Mouse (Mus musculus) G1E (cell line): ENCODE measurements around the gene Jaml. TPM values are rescaled to one million over a fixed set of nuclear protein-coding genes. Genes with fewer than 3 reads are reported as not detected.

Experiments
- ATAC-seq: 2 replicates; pipeline ENCODE4 v1.8.0; 2016; ENCODE audit warnings: mild to moderate bottlenecking; ENCODE audit not compliant: insufficient number of reproducible peaks, poor library complexity, low FRiP score, severe bottlenecking; ENCODE audit errors: extremely low read depth
- DNase-seq: peaks from one replicate; pipeline ENCODE4 v3.0.0; 2012; ENCODE audit warnings: low spot score
- H3K27me3 ChIP-seq: 2 replicates; pipeline ENCODE4 v1.6.1; 2012; ENCODE audit warnings: mild to moderate bottlenecking, low read length, inconsistent platforms; ENCODE audit not compliant: insufficient read depth
- H3K36me3 ChIP-seq: replicated peaks from 2 replicates; pipeline ENCODE3; 2012; ENCODE audit warnings: mild to moderate bottlenecking, inconsistent platforms
- H3K4me1 ChIP-seq: 2 replicates; pipeline ENCODE4 v1.6.1; 2012; ENCODE audit warnings: low read depth, low read length, inconsistent platforms, mixed read lengths; ENCODE audit not compliant: insufficient read depth
- H3K4me3 ChIP-seq: 2 replicates; pipeline ENCODE4 v1.5.1; 2012; ENCODE audit warnings: low read depth, mild to moderate bottlenecking, inconsistent platforms, low read length, moderate library complexity, mixed read lengths
- H3K9me3 ChIP-seq: replicated peaks from 2 replicates; pipeline ENCODE4 v1.6.1; 2012; ENCODE audit warnings: inconsistent platforms
- CTCF ChIP-seq: IDR thresholded peaks from 2 replicates; pipeline ENCODE4 v1.5.1; 2012; ENCODE audit warnings: low read depth, low read length, inconsistent platforms, mixed read lengths
- GATA1 ChIP-seq: IDR thresholded peaks from 2 replicates; pipeline ENCODE4 v1.6.1; 2012; ENCODE audit warnings: borderline replicate concordance, low read length, inconsistent platforms, mixed read lengths
- GATA2 ChIP-seq: IDR thresholded peaks from 2 replicates; pipeline ENCODE4 v1.6.1; 2012; ENCODE audit warnings: low read depth, low read length, inconsistent platforms, borderline replicate concordance
- POLR2AphosphoS5 ChIP-seq: IDR thresholded peaks from 2 replicates; pipeline ENCODE4 v1.6.1; 2012; ENCODE audit warnings: low read depth, low read length, inconsistent platforms; ENCODE audit not compliant: insufficient replicate concordance
- TAL1 ChIP-seq: conservative IDR thresholded peaks from 2 replicates; pipeline ENCODE4 v1.6.1; 2012; ENCODE audit warnings: low read depth, low read length, inconsistent platforms, mixed read lengths
- polyA plus RNA-seq: library from polyadenylated mRNA; stranded (reverse); fragments of >175 nt; gene quantifications from 2 replicates; pipeline ENCODE4 v1.2.3, GENCODE M21; 2012
- total RNA-seq, 2 experiments: library from RNA; stranded (forward) in 1 of 2; stranded (reverse) in 1 of 2; fragments of 200-1000 nt in 1 of 2; fragments of >200 nt in 1 of 2; fragmentation: Nextera tagmentation in 1 of 2; gene quantifications; 2 replicates each; pipeline ENCODE4 v1.2.3; 2014 to 2017

Jaml gene
- total and polyA plus RNA-seq, 3 experiments = not detected

- peaks cover 17% of the 10 kb centered on the region for H3K27me3 ChIP-seq
- no peaks in the 10 kb centered on the region for H3K36me3 ChIP-seq
- TF ChIP-seq CTCF = no peak
- no peak for TF ChIP-seq GATA1
- no peak for TF ChIP-seq TAL1
- no peak for TF ChIP-seq POLR2AphosphoS5
- TF ChIP-seq GATA2 = no peak
- ATAC-seq = no peak
- DNase-seq = no peak
- no peak within 1 kb of the TSS for H3K4me3 ChIP-seq
- 0 out of 2 replicates have a peak, but pooled peaks cover 2% of the 10 kb centered on the region for H3K4me1 ChIP-seq
- no peaks in the 10 kb centered on the region for H3K9me3 ChIP-seq
Observed at GRCm38 (mm10) chr9:45117741-45118431, 38.9 kb downstream of the Jaml start, which contains the start of gene Scn2b. Gene Scn2b, plus strand, starts transcription at chr9:45117782.

- no peak overlapping the region for H3K4me3 ChIP-seq
- ATAC-seq = no peak
- no peak for TF ChIP-seq GATA1
- no peak for TF ChIP-seq GATA2
- no peak for TF ChIP-seq TAL1
- no peak for TF ChIP-seq POLR2AphosphoS5
- TF ChIP-seq CTCF = no peak
- no peak for DNase-seq
- H3K27me3 ChIP-seq = peaks cover 17% of the 10 kb centered on the region
- H3K9me3 ChIP-seq = no peaks in the 10 kb centered on the region
- no peaks in the 10 kb centered on the region for H3K36me3 ChIP-seq
- 0 out of 2 replicates have a peak, but pooled peaks cover 2% of the 10 kb centered on the region for H3K4me1 ChIP-seq
Observed at GRCm38 (mm10) chr9:45118552-45118951, 39.6 kb downstream of the Jaml start.

DNA sequence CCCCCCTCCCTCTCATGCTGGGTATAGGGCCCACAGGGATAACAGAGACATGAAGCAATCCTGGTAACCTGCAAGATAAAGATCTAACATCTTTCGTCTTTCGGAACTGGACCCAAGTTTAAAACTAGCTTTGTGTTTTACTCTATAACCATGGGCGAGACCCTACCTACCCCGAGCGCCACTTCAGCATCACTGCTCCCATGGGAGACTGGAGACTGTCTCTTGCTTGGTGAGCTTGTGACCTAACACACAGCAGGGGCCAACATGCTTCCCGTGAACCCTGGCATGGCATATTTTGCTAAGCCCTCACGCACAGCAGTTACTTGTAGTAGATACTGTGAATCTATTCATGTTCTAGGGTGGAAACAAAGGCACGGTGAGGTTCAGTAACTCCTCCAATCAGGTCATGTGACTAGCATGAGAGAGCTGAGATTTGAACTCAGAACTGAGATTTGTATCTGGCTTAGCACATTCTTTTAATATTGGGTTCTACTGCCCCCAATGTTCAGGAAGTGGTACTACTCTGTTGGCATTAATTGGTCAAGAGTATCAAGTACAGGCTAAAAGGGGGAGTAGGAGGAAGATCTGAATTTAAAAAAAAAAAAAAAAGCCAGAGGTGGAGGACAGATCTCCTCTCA, 40.5 kb downstream of the Jaml start:
- peaks cover 17% of the 10 kb centered on the region for H3K27me3 ChIP-seq

DNA sequence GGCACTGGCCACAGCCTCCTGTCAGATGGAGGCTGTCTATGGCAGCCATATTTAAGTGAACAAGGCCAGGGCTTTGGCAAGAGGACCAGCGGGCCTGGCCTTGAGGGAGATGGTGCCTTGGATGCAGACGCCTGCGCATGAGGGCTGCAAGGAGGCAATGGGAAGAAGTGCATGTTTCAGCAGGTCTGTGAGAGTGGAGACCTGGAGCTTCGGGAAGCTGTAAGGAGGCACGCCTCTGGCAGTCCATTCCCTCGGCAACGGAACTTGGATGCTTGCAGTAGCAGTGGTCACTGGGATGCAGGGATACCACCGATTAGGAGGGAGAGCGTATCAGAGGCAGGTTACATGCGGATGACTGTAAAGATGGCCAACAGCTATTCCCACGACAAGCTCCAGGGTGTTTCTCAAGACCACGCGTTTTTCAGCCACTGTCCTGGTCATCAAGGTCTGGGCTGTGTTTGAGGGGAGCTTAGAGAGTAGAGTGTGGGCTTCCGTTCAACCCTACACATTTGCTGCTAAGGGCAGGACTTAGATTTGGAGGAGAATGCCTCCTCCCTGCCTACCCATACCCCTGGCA, 41.1 kb downstream of the Jaml start:
- Histone ChIP-seq H3K4me3 (no peak overlapping the region), H3K36me3 (no peaks in the 10 kb centered on the region), H3K4me1 (0 out of 2 replicates have a peak, but pooled peaks cover 2% of the 10 kb centered on the region), H3K9me3 (no peaks in the 10 kb centered on the region), H3K27me3 (peaks cover 14% of the 10 kb centered on the region; the same call in 1 of the 2 replicates)
- no peak for DNase-seq
- no peak for TF ChIP-seq POLR2AphosphoS5
- TF ChIP-seq CTCF = no peak
- no peak for TF ChIP-seq GATA2
- TF ChIP-seq GATA1 = no peak
- no peak for TF ChIP-seq TAL1
- no peak for ATAC-seq

More for the DNA sequence above, 40.5 kb downstream of the Jaml start:
- DNase-seq (no peak), ATAC-seq (no peak)
- Histone ChIP-seq H3K4me3 (no peak overlapping the region), H3K4me1 (0 out of 2 replicates have a peak, but pooled peaks cover 2% of the 10 kb centered on the region), H3K9me3 (no peaks in the 10 kb centered on the region), H3K36me3 (no peaks in the 10 kb centered on the region)
- TF ChIP-seq GATA2 (no peak), POLR2AphosphoS5 (no peak), TAL1 (no peak), GATA1 (no peak)

- Histone ChIP-seq H3K9me3 (no peaks in the 10 kb centered on the region), H3K4me3 (no peak overlapping the region), H3K27me3 (peaks cover 14% of the 10 kb centered on the region; the same call in 1 of the 2 replicates), H3K4me1 (0 out of 2 replicates have a peak, but pooled peaks cover 2% of the 10 kb centered on the region), H3K36me3 (no peaks in the 10 kb centered on the region)
- TF ChIP-seq GATA2 = no peak
- TF ChIP-seq TAL1 = no peak
- no peak for TF ChIP-seq CTCF
- TF ChIP-seq POLR2AphosphoS5 = no peak
- no peak for TF ChIP-seq GATA1
- ATAC-seq (no peak), DNase-seq (no peak)
Observed at GRCm38 (mm10) chr9:45120567-45120966, 41.6 kb downstream of the Jaml start.

DNA sequence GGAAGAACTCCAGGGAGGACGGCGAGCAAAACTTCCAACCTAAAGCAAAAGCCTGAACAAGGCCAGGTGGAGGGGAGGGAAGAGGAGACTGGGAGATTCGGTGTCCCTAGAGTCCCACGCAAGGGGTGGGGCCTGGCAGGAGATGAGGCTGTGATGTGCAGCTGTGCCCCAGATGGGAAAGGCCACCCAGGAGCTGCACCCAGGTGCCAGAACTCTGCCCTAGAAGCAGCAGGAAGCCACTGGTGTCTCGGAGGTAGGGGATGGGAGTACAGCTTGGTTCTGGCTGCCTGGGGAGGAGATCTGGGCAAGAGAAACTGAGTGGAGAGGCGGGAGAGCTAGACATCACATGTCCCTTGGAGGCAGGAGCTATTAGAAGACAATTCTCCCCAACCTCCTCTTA, 42.0 kb downstream of the Jaml start:
- ATAC-seq (no peak), DNase-seq (no peak)
- H3K4me3 ChIP-seq = no peak overlapping the region
- peaks cover 10% of the 10 kb centered on the region; the same call in 1 of the 2 replicates for H3K27me3 ChIP-seq
- no peak for TF ChIP-seq POLR2AphosphoS5
- no peak for TF ChIP-seq TAL1
- TF ChIP-seq GATA1 = no peak
- TF ChIP-seq GATA2 = no peak
- no peak for TF ChIP-seq CTCF
- no peaks in the 10 kb centered on the region for H3K36me3 ChIP-seq
- H3K4me1 ChIP-seq = 0 out of 2 replicates have a peak, but pooled peaks cover 2% of the 10 kb centered on the region
- H3K9me3 ChIP-seq = no peaks in the 10 kb centered on the region
